Mouse (Mus musculus) right cerebral cortex, postnatal 4 days (tissue): ENCODE data around the gene Pld1.
A peak's percentile ranks its signal among the peaks of the same experiment; 100 is the strongest.

ENCODE experiments used
- DNase-seq: peaks from one replicate; pipeline ENCODE4 v3.0.0-alpha.2; 2022

The Pld1 gene

GRCm38 (mm10) chr3:27938381-27939323 is at the start of gene Pld1:
Gene Pld1 (plus strand): TSS chr3:27938695.
- DNase-seq = peak; percentile 38

DNA sequence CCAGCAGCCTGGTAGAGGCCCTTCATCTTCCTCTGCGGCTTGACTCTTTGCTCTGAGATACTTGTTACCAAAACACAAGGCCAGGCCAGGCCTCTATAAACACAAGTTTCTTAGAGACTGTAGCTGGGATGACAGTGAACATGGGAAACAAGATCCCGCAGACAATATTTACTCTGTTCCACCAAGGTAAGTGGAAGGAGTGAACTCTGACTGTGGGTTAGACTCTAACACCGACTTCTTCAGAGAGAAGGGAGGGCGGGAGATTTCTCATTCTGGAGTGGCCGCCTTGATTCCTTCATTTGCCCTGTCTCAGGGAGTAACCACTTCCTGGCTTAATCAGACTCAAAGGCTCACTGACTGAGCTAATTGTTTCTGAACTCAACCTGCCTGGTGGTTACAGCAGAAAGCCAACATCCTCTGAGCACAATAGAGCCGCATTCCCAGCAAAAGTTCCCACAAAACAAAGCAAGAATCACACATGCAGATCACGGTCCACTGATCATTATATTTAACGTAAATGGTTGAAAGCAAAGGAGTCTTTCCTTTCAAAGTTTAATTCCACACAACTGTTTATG is 42.1 kb upstream of the Pld1 start, which contains the start of gene Tmem212:
Tmem212 (minus strand) TSS at position 51 of the 575 bp plus-strand sequence.
- no peak for DNase-seq

GRCm38 (mm10) chr3:27898178-27898577 is 40.3 kb upstream of the Pld1 start:
- no peak for DNase-seq

DNA sequence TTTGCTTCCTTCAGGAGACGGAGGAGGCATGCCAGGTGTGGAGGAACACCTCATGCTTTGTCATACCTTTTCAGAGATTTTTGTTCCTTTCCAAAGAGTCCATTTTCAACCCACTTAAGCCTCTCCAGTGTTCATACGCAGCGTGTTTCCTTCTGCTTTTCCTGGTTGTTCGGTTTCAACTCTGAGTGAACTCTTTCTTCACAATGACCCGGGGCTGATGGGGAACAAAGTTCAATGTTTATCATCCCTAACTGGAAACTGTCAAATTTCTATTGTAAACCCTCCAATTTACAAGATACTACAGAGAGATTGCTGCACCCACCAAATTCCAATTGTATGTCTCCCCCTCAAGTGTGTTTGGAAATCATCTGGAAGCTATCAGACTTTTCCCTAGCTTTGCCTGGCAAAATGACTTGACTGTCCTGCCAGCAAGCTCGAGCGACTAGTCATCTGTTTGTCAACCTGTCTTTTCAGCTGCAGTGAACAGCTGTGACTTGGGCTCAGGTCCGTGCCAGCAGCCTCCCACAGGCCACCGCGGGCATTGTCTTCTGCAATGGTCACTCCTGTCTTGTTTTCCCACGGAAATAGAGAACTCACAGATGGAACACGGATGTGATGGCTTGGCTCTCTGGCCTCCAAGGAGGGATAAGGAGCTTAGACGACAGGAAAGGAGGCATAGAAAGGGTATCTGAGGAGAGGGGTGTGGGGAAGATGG is 39.3 kb upstream of the Pld1 start:
- no peak for DNase-seq

DNA sequence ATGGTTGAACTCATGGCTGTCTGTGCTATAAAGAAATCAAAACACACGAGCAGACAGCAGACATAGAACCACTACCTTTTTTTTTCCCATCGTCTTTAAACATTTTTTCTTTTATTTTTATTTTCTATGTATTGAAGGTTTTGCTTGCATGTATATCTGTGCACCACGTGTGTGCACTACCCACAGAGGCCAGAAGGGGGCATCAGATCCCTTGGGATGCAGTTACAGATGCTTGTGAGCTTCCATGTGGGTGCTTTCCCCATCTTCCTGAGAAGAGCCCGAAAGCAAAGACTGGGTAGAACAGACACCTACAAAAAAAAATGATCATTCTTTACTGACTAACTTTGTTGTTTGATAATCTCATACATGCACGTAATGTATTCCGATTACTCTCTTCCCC is 36.6 kb upstream of the Pld1 start:
- no peak for DNase-seq

- no peak for DNase-seq
These were observed 33.7 kb upstream of the Pld1 start for GRCm38 (mm10) chr3:27904659-27905330.

DNA sequence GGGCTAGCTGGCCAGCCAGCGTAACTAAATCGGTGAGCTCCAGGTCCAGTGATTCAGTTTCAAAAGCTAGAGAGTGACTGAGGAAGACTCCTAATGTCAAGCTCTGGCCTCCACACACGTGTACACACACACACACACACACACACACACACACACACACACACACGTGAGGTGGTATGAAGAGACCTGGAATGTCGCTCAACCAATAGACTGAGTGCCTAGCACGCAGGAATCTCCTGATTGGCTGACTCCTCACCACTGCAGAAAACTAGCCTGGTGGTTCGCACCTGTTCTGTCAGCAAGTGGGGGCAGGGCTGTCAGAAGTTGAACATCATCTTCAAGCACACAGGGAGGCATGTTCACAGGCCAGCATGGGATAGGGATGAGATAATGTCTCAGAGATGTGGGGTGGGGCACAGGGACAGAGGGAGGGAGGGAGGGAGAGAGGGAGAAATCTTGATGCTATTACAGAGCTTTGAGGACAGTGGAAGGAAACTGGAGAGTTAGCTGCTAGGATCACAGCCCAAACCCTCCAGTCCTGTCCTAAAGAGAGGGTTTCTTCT is 31.8 kb upstream of the Pld1 start:
- no peak for DNase-seq

GRCm38 (mm10) chr3:27907301-27907700 is 31.2 kb upstream of the Pld1 start:
- DNase-seq = no peak

DNA sequence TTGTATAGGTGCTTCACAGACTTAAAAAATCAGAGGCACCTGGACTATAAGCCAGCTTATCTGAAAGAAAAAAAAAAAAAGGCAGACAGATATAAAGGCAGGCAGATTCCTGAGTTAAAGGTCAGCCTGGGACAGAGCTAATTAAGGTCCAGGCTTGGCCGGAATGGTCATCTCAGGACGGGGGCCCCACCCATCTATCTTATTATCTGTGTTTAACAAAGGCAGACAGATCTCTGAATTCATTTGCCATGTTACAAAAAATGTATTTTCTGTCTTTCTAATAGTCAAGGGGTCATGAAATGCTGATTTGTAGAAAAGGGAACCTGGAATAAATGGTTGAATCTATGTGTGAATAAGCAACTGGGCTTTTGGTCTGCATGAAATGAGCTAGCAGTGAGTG is 30.2 kb upstream of the Pld1 start:
- DNase-seq = no peak

DNA sequence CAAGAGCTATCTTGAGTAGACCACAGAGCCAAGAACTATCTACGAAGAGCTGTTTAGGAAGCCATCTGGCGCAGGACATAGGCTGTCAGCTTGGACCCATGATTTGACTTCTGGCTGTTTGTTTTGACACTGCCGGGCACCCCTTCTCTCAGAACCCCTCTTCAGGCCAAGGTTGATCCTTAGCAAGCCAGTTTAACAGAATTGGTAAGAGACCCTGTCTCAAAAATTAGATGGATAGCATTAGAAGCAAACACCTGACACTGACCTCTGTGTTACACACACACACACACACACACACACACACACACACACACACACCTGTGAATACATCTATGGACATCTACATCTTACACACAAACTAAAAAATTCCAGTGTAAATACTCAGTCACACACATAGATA is 29.5 kb upstream of the Pld1 start:
- DNase-seq = no peak

GRCm38 (mm10) chr3:27918656-27919436 is 19.6 kb upstream of the Pld1 start:
- DNase-seq = no peak

GRCm38 (mm10) chr3:27921268-27922020 is 17.1 kb upstream of the Pld1 start:
- DNase-seq = no peak

GRCm38 (mm10) chr3:27924037-27924436 is 14.5 kb upstream of the Pld1 start:
- DNase-seq = no peak

DNA sequence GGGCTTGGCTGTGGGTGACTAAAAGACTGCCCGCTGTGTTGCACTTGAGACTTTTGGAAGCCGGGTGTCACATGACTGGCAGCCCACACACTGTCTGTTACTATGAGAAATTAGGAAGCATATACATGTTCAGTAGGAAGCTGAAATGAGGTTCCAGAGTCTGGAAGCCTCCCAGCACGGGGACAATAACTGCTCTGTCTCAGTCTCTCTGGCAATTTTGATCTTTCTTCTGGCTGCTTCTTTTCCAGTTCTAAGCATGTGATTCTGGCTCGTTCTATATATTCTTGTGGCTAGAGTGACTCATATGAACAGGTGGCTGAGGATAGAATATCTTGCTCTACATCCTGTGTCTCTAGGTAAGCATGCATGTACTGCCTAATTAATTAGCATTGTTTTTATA is 9.3 kb upstream of the Pld1 start:
- DNase-seq = no peak

DNA sequence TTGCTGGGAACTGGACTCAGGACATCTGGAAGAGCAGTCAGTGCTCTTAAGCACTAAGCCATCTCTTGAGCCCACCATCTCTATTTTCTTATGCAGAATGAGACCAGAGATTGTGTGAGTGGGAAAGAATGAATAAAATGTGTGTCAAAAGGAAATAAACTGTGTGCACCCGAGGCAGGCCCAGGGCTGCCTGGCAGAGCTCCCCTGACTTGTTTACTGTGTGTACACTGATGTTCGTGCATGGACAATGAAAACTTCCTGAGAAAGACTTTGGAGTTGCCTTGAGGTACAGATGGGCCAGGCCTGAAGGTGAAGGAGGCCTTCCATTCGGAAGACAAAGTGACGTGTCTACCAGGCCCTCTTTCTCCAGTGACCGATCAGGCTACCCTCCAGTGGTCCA is 6.1 kb upstream of the Pld1 start:
- no peak for DNase-seq

GRCm38 (mm10) chr3:27935644-27936043 is 2.9 kb upstream of the Pld1 start:
- no peak for DNase-seq

DNA sequence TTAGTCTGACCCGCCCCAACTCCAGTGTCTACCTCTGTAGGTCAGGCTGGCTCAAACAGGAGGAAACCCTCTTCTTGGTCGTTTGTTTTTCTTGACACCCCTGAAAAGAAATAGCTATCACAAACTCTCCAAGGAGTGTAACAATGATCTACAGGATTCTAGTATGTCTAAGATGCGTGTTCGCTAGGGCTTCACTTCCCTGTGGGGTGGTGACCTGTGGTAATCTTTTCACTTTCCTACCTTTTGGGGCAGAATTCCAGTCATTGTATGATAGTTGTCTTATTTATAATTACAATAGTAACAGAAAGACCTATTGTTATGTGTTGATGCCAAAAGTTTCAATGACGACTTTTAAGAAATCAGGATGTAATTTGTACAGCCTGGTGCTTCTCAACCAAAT is 1.8 kb upstream of the Pld1 start:
- DNase-seq = no peak

DNA sequence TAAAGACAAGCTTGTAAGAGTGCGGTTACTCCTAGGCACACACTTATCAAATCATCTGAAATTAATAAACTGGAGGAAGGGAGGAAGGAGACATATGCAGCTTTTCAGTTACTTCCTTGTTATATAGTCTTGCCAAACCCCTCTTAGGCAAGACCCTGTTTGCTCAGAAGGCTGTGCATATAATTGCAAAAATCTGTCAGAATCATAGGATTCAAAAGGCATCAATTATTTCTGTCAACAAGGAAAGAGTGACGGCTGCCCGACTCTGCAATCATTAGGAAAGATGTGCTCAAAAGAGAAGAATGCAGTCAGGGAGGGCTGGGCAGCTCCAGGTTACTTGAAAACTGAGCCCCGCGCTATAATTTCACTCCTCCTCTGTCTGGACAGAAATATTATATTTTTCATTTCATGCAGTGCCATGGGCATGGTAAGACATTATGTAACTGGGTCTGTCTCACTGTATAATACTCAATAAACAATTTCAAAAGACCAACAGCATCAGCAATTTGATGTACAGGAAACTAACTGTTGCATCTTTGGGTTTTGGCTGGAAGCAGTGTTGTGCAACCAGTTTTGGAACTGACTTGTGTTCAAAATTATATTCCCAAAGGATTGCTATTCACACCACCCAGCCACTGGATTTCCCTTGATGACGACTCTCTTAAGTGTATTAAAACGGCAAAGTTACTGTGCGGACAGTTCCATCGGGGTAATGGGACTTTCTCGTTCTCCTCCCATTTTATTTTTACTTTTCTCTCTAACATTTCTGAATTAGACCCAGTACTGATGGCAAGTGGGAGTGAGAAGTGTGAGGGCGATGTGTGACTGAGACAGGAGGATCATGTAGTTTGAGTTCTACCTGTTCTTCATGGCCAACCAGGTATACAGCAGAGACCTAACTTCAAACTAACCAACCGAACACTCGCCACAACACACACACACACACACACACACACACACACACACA is 1.1 kb upstream of the Pld1 start:
- DNase-seq = no peak

- no peak for DNase-seq
These were observed 3.1 kb downstream of the Pld1 start for GRCm38 (mm10) chr3:27941634-27942033.

- DNase-seq = no peak
These were observed 4.5 kb downstream of the Pld1 start for GRCm38 (mm10) chr3:27942991-27943390.
